Mouse (Mus musculus) left cerebral cortex, postnatal 10 days (tissue): ENCODE measurements around the gene Adat1. TPM values are rescaled to one million over a fixed set of nuclear protein-coding genes. Genes with fewer than 3 reads are reported as not detected.
A peak's percentile ranks its signal among the peaks of the same experiment; 100 is the strongest.

Experiments
- DNase-seq, 2 experiments: peaks; one replicate each; pipeline ENCODE4 v3.0.0; 2021 to 2022; ENCODE audit warnings: low spot score in 2 of 2, mixed read lengths in 1 of 2; ENCODE audit errors: extremely low spot score in 1 of 2
- intact Hi-C: fragments of 180-260 bp; cut with DNase I; formaldehyde crosslinking; loops from one replicate; pipeline ENCODE4 v1.15.1; 2025
- total RNA-seq, 2 experiments: library from RNA; stranded (reverse); gene quantifications; 2 replicates each; pipeline ENCODE4 v1.2.3; 2021

Gene Adat1
- total RNA-seq = 1 to 10 TPM; 4.5 to 4.6 TPM

- DNase-seq = peak; percentile 86 to 92
- intact Hi-C loops = loop anchor here (5.0 kb wide), 1 partner anchor 50 kb away; the partner anchor contains the start of gene Gabarapl2
Measured at GRCm38 (mm10) chr8:111992013-111992702, at the start of gene Adat1. Gene Adat1 (minus strand): TSS chr8:111992302.

- intact Hi-C loops = no loop called here
- DNase-seq = no peak
Measured at GRCm38 (mm10) chr8:112037521-112037920, 45.4 kb upstream of the Adat1 start.

- intact Hi-C loops = no loop called here
- no peak for DNase-seq
Measured at GRCm38 (mm10) chr8:112034603-112035002, 42.5 kb upstream of the Adat1 start.

GRCm38 (mm10) chr8:112033071-112033470, 41.0 kb upstream of the Adat1 start:
- DNase-seq = no peak
- intact Hi-C loops = no loop called here

GRCm38 (mm10) chr8:112030663-112031062, 38.6 kb upstream of the Adat1 start:
- intact Hi-C loops = no loop called here
- no peak for DNase-seq

GRCm38 (mm10) chr8:112029455-112029854, 37.4 kb upstream of the Adat1 start:
- DNase-seq = no peak
- intact Hi-C loops = no loop called here

GRCm38 (mm10) chr8:112014936-112015335, 22.8 kb upstream of the Adat1 start, which contains the start of gene Gm6793:
Gene Gm6793 (minus strand): TSS chr8:112015036.
- intact Hi-C loops = no loop called here
- no peak for DNase-seq

- peak in 1 of 2 experiments; percentile 63 for DNase-seq
Measured at GRCm38 (mm10) chr8:112011816-112012242, 19.7 kb upstream of the Adat1 start.

GRCm38 (mm10) chr8:112010997-112011815, 19.1 kb upstream of the Adat1 start, which contains the start of the genes Kars and Terf2ip:
Gene Kars (minus strand): TSS chr8:112011323.
Gene Terf2ip (plus strand): TSS chr8:112011398.
- intact Hi-C loops = no loop called here

More at GRCm38 (mm10) chr8:112011816-112012242, 19.7 kb upstream of the Adat1 start:
- intact Hi-C loops = no loop called here

GRCm38 (mm10) chr8:112009558-112009957, 17.5 kb upstream of the Adat1 start:
- DNase-seq = no peak
- intact Hi-C loops = no loop called here

More at GRCm38 (mm10) chr8:112010997-112011815, 19.1 kb upstream of the Adat1 start, which contains the start of the genes Kars and Terf2ip:
- DNase-seq = peak; percentile 88 to 95

GRCm38 (mm10) chr8:112007669-112008068, 15.6 kb upstream of the Adat1 start:
- intact Hi-C loops = no loop called here
- no peak for DNase-seq

- DNase-seq = no peak
Measured at GRCm38 (mm10) chr8:112005601-112006000, 13.5 kb upstream of the Adat1 start.

GRCm38 (mm10) chr8:112004754-112005153, 12.7 kb upstream of the Adat1 start:
- no peak for DNase-seq
- intact Hi-C loops = no loop called here

More at GRCm38 (mm10) chr8:112005601-112006000, 13.5 kb upstream of the Adat1 start:
- intact Hi-C loops = no loop called here

GRCm38 (mm10) chr8:111992703-111993039, 569 bp upstream of the Adat1 start:
- intact Hi-C loops = loop anchor here (5.0 kb wide), 1 partner anchor 50 kb away; the partner anchor contains the start of gene Gabarapl2
- no peak for DNase-seq

- no peak for DNase-seq
- intact Hi-C loops = loop anchor here (5.0 kb wide), 1 partner anchor 49 kb away; the partner anchor contains the start of gene Gabarapl2
Measured at GRCm38 (mm10) chr8:111991278-111991677, 824 bp downstream of the Adat1 start.

- peak; percentile 37 to 77 for DNase-seq
- intact Hi-C loops = loop anchor here (5.0 to 10.0 kb wide), 2 partner anchors 48 to 105 kb away; partner anchors contain the start of gene Gabarapl2
Measured at GRCm38 (mm10) chr8:111989911-111990310, 2.2 kb downstream of the Adat1 start.

- DNase-seq = no peak
- intact Hi-C loops = loop anchor here (10.0 kb wide), 1 partner anchor 100 kb away; no protein-coding TSS in a partner anchor
Measured at GRCm38 (mm10) chr8:111984511-111984910, 7.6 kb downstream of the Adat1 start.

- no peak for DNase-seq
- intact Hi-C loops = loop anchor here (10.0 kb wide), 1 partner anchor 97 kb away; no protein-coding TSS in a partner anchor
Measured at GRCm38 (mm10) chr8:111982116-111982515, 10.0 kb downstream of the Adat1 start.

- no peak for DNase-seq
- intact Hi-C loops = no loop called here
Measured at GRCm38 (mm10) chr8:111978147-111978546, 14.0 kb downstream of the Adat1 start.
